Mouse (Mus musculus) intestine, postnatal 0 days (tissue): ENCODE measurements around the gene Arhgef19. TPM values are rescaled to one million over a fixed set of nuclear protein-coding genes. Genes with fewer than 3 reads are reported as not detected.

Source experiments
- ATAC-seq: fragments of 200-750 bp; cut with Nextera tagmentation; 2 replicates; pipeline ENCODE4 v1.8.0; 2017; ENCODE audit warnings: mild to moderate bottlenecking, moderate TSS enrichment, moderate library complexity
- H3K27ac ChIP-seq: fragments of 300-500 bp; sonication (generic); 2 replicates; pipeline ENCODE4 v1.5.1; 2014; ENCODE audit warnings: mild to moderate bottlenecking, low read depth, low read length, moderate library complexity
- H3K27me3 ChIP-seq: fragments of 300-500 bp; sonication (generic); replicated peaks from 2 replicates; pipeline ENCODE4 v1.6.1; 2014; ENCODE audit warnings: low read length, mixed read lengths; ENCODE audit not compliant: control insufficient read depth, insufficient read depth
- H3K36me3 ChIP-seq: fragments of 300-500 bp; sonication (generic); 2 replicates; pipeline ENCODE4 v1.6.1; 2014; ENCODE audit warnings: mild to moderate bottlenecking, moderate library complexity; ENCODE audit not compliant: control insufficient read depth, insufficient read depth
- H3K4me1 ChIP-seq: fragments of 300-500 bp; sonication (generic); replicated peaks from 2 replicates; pipeline ENCODE4 v1.6.1; 2014; ENCODE audit warnings: antibody characterized with exemption, low read length, mixed read lengths; ENCODE audit not compliant: control insufficient read depth, insufficient read depth
- H3K4me2 ChIP-seq: fragments of 300-500 bp; sonication (generic); replicated peaks from 2 replicates; pipeline ENCODE4 v1.6.1; 2014; ENCODE audit warnings: low read depth, mild to moderate bottlenecking, moderate library complexity
- H3K4me3 ChIP-seq: fragments of 300-500 bp; sonication (generic); 2 replicates; pipeline ENCODE4 v1.5.1; 2014; ENCODE audit warnings: low read depth, low read length
- H3K9ac ChIP-seq: fragments of 300-500 bp; sonication (generic); 2 replicates; pipeline ENCODE4 v1.6.1; 2014; ENCODE audit warnings: mild to moderate bottlenecking, low read depth, low read length
- H3K9me3 ChIP-seq: fragments of 300-500 bp; sonication (generic); 2 replicates; pipeline ENCODE4 v1.6.1; 2016; ENCODE audit warnings: mixed run types; ENCODE audit not compliant: control insufficient read depth
- CTCF ChIP-seq: sonication (generic); IDR thresholded peaks from 2 replicates; pipeline ENCODE4 v1.5.1; 2016; ENCODE audit warnings: low read depth, mild to moderate bottlenecking, control low read depth, antibody characterized with exemption, moderate library complexity
- WGBS: fragments of 180-500 bp; shearing (Covaris S2); extraction: QIAGEN DNeasy Blood & Tissue Kit; methylation state at CpG from one replicate; pipeline ENCODE4 v1.1.7; 2014; 5-methylcytosine and 5-hydroxymethylcytosine counted together
- polyA plus RNA-seq: library from polyadenylated mRNA; unstranded; fragments of >200 nt; fragmentation: Nextera tagmentation; extraction: Ambion mirVana; gene quantifications from 2 replicates; pipeline ENCODE4 v1.2.1, GENCODE M21; 2015

Gene Arhgef19
- polyA plus RNA-seq: 4.5 and 6.3 TPM in 2 replicates

- peak within 1 kb of the TSS; percentile 26; the same call in 1 of the 2 replicates for H3K9ac ChIP-seq
- ATAC-seq: peak; percentile 79
- H3K36me3 ChIP-seq: no peaks in the 10 kb centered on the region; the same call in 1 of the 2 replicates
- H3K9me3 ChIP-seq: no peaks in the 10 kb centered on the region
- 3% methylated on average over 31 of the region's 31 CpGs for WGBS
- H3K27ac ChIP-seq: peak within 1 kb of the TSS; percentile 68
- peak within 1 kb of the TSS; percentile 37 for H3K4me3 ChIP-seq
- H3K4me1 ChIP-seq: peaks cover 11% of the 10 kb centered on the region; the same call in 1 of the 2 replicates
- TF ChIP-seq CTCF: no peak; the same call in 1 of the 2 replicates
- H3K27me3 ChIP-seq: no peaks in the 10 kb centered on the region
- H3K4me2 ChIP-seq: peak within 1 kb of the TSS; percentile 78
Observed at GRCm38 (mm10) chr4:141239388-141240125, at the start of gene Arhgef19. Gene Arhgef19, plus strand, starts transcription at chr4:141239499.

GRCm38 (mm10) chr4:141191294-141191693 lies 48.0 kb upstream of the Arhgef19 start:
- Histone ChIP-seq H3K36me3 (peaks cover 43% of the 10 kb centered on the region), H3K4me3 (no peak overlapping the region), H3K9ac (no peak overlapping the region), H3K9me3 (no peaks in the 10 kb centered on the region), H3K27me3 (no peaks in the 10 kb centered on the region), H3K27ac (no peak overlapping the region), H3K4me1 (no peaks in the 10 kb centered on the region), H3K4me2 (no peak overlapping the region)
- WGBS: 90% methylated on average over 7 of the region's 7 CpGs
- ATAC-seq: no peak
- TF ChIP-seq CTCF: no peak

- Histone ChIP-seq H3K27ac (no peak overlapping the region), H3K4me3 (no peak overlapping the region), H3K9ac (no peak overlapping the region), H3K36me3 (peaks cover 61% of the 10 kb centered on the region), H3K27me3 (no peaks in the 10 kb centered on the region), H3K4me2 (no peak overlapping the region), H3K4me1 (no peaks in the 10 kb centered on the region), H3K9me3 (no peaks in the 10 kb centered on the region)
- no peak for TF ChIP-seq CTCF
- ATAC-seq: no peak
- 93% methylated on average over 6 of the region's 6 CpGs for WGBS
Observed at GRCm38 (mm10) chr4:141194553-141194952, 44.7 kb upstream of the Arhgef19 start.

- TF ChIP-seq CTCF: 0 out of 2 replicates have a peak, but pooled peaks have one; percentile 8
- no peak overlapping the region for H3K9ac ChIP-seq
- no peaks in the 10 kb centered on the region for H3K4me1 ChIP-seq
- peaks cover 67% of the 10 kb centered on the region for H3K36me3 ChIP-seq
- whole genome bisulfite sequencing: 62% methylated on average over 13 of the region's 13 CpGs
- H3K27me3 ChIP-seq: no peaks in the 10 kb centered on the region
- peak; percentile 97 for ATAC-seq
- H3K4me2 ChIP-seq: no peak overlapping the region
- no peak overlapping the region for H3K4me3 ChIP-seq
- peak overlapping the region; percentile 60 for H3K27ac ChIP-seq
- H3K9me3 ChIP-seq: no peaks in the 10 kb centered on the region
Observed at GRCm38 (mm10) chr4:141196981-141197685, 42.2 kb upstream of the Arhgef19 start.

GRCm38 (mm10) chr4:141197686-141198035 lies 41.6 kb upstream of the Arhgef19 start:
- H3K27me3 ChIP-seq: no peaks in the 10 kb centered on the region
- H3K9ac ChIP-seq: no peak overlapping the region
- peak; percentile 39 for TF ChIP-seq CTCF
- 85% methylated on average over 13 of the region's 13 CpGs for WGBS
- no peaks in the 10 kb centered on the region for H3K9me3 ChIP-seq
- H3K36me3 ChIP-seq: peaks cover 67% of the 10 kb centered on the region
- no peak overlapping the region; the same call in 1 of the 2 replicates for H3K27ac ChIP-seq
- no peaks in the 10 kb centered on the region for H3K4me1 ChIP-seq
- no peak overlapping the region for H3K4me2 ChIP-seq
- no peak overlapping the region for H3K4me3 ChIP-seq
- 0 out of 2 replicates have a peak, but pooled peaks have one; percentile 7 for ATAC-seq

- ATAC-seq: no peak
- Histone ChIP-seq H3K27me3 (no peaks in the 10 kb centered on the region), H3K9me3 (no peaks in the 10 kb centered on the region), H3K27ac (peak overlapping the region; percentile 35; the same call in 1 of the 2 replicates), H3K4me3 (no peak overlapping the region), H3K4me2 (no peak overlapping the region), H3K36me3 (peaks cover 57% of the 10 kb centered on the region), H3K9ac (no peak overlapping the region), H3K4me1 (no peaks in the 10 kb centered on the region)
- no peak for TF ChIP-seq CTCF
- WGBS: 63% methylated on average over 11 of the region's 11 CpGs
Observed at GRCm38 (mm10) chr4:141200906-141201305, 38.4 kb upstream of the Arhgef19 start.
